Mouse (Mus musculus) forebrain, embryonic 14.5 days (tissue): ENCODE measurements around the gene Ewsr1. TPM values are rescaled to one million over a fixed set of nuclear protein-coding genes. Genes with fewer than 3 reads are reported as not detected.

Source experiments
- ATAC-seq: fragments of 200-750 bp; cut with Nextera tagmentation; 2 replicates; pipeline ENCODE4 v1.8.0; 2017; ENCODE audit warnings: mild to moderate bottlenecking, moderate library complexity
- DNase-seq: peaks from one replicate; pipeline ENCODE4 v3.0.0-alpha.2; 2015; ENCODE audit warnings: low spot score
- H3K27ac ChIP-seq: fragments of 300-500 bp; sonication (generic); 2 replicates; pipeline ENCODE4 v1.5.1; 2014; ENCODE audit warnings: low read depth, mild to moderate bottlenecking, control low read depth, low read length, moderate library complexity
- H3K27me3 ChIP-seq: fragments of 300-500 bp; sonication (generic); replicated peaks from 2 replicates; pipeline ENCODE4 v1.6.1; 2014; ENCODE audit warnings: low read length, control low read depth, mixed read lengths; ENCODE audit not compliant: control insufficient read depth, insufficient read depth
- H3K36me3 ChIP-seq: fragments of 300-500 bp; sonication (generic); 2 replicates; pipeline ENCODE4 v1.6.1; 2014; ENCODE audit warnings: low read length, control low read depth; ENCODE audit not compliant: control insufficient read depth, insufficient read depth
- H3K4me1 ChIP-seq: fragments of 300-500 bp; sonication (generic); 2 replicates; pipeline ENCODE4 v1.6.1; 2014; ENCODE audit warnings: antibody characterized with exemption, low read length, control low read depth; ENCODE audit not compliant: control insufficient read depth, insufficient read depth
- H3K4me2 ChIP-seq: fragments of 300-500 bp; sonication (generic); 2 replicates; pipeline ENCODE4 v1.6.1; 2014; ENCODE audit warnings: mild to moderate bottlenecking, control low read depth, low read length
- H3K4me3 ChIP-seq: fragments of 300-500 bp; sonication (generic); 2 replicates; pipeline ENCODE4 v1.5.1; 2014; ENCODE audit warnings: low read depth, low read length, control low read depth
- H3K9ac ChIP-seq: fragments of 300-500 bp; sonication (generic); 2 replicates; pipeline ENCODE4 v1.6.1; 2014; ENCODE audit warnings: mild to moderate bottlenecking, low read length, control low read depth, moderate library complexity
- H3K9me3 ChIP-seq: fragments of 300-500 bp; sonication (generic); replicated peaks from 2 replicates; pipeline ENCODE4 v1.6.1; 2016; ENCODE audit warnings: low read length, control low read depth, mixed read lengths; ENCODE audit not compliant: control insufficient read depth
- WGBS: fragments of 180-500 bp; shearing (Covaris S2); extraction: QIAGEN DNeasy Blood & Tissue Kit; methylation state at CpG from one replicate; pipeline ENCODE4 v1.1.7; 2014; 5-methylcytosine and 5-hydroxymethylcytosine counted together
- polyA plus RNA-seq: library from polyadenylated mRNA; unstranded; fragments of >200 nt; fragmentation: Nextera tagmentation; extraction: Ambion mirVana; gene quantifications from 2 replicates; pipeline ENCODE4 v1.2.1, GENCODE M21; 2014

Ewsr1 gene
- polyA plus RNA-seq, 1 experiment from 2014 or later: 433 TPM

DNA sequence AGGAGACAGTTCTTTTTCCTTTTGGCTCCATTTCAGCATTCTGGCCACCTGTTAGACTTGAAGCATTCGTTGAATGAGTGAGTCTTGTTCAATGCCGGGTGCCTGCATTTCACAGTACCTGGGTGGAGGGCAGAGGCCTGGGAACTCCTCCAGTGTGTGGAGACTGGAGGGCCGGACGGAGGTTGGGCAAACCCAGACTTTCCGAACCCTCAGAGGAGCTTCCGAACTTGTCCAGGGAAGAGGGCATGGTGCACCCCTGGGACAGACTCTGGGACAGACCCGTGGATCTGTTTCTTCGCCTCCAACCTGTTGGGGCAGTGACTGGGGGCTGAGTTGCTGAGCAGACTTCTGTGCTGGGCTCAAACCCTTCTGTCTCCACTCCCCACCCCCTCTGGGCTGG lies 42.0 kb downstream of the Ewsr1 start:
- peaks cover 55% of the 10 kb centered on the region for H3K27me3 ChIP-seq
- H3K9me3 ChIP-seq: no peaks in the 10 kb centered on the region
- 44% methylated on average over 8 of the region's 8 CpGs for WGBS
- peaks cover 13% of the 10 kb centered on the region for H3K4me1 ChIP-seq
- no peak overlapping the region for H3K4me2 ChIP-seq
- no peak overlapping the region for H3K9ac ChIP-seq
- ATAC-seq: no peak
- no peak overlapping the region for H3K27ac ChIP-seq
- DNase-seq: no peak
- no peaks in the 10 kb centered on the region; the same call in 1 of the 2 replicates for H3K36me3 ChIP-seq
- H3K4me3 ChIP-seq: no peak overlapping the region

DNA sequence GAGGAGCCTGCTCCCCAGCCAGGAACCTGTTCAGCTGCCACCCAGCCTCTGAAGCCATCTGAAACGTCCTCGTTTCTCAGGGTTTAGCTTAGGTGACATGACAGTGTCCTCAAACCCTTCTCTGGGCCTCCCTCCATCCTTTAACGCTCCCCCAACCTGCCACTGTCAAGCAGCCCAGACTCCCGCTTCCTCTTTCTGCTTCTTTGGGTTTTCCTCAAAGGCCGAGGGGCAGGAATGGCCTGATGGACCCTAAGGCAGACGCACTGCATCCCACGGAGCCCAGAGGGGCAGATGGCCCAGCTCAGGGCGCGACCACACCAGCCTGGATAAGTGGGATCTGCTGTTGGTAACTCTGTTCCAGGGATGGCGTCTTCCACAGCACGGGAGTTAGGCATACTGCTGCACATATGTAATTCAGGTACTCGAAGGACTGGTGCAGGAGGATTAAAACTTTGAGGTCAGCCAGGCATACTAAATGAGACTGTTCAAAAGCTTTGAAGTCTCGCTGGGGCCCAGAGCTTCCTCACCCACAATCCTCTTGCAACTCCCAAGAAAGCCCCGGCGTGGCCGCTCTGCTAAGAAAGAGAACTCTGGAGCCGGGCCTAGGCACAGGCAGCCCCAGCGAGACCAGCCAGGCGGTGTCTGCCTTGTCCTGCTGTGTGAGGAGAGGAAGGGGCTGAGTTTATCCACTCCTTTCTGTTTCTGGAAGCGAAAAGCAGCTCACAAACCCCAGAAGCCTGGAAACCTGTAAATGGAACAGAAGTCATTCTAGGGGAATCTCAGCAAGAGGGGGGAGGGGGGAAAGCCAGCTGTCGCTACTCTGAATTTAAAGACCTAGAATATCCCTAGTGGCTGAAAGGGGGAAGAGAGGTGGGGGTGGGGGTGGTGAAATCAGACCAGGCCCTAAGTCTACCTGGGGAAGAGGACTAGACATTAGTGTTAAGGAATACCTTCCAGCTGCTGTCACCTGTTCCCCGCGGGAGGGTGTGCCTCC lies 42.8 kb downstream of the Ewsr1 start:
- no peak overlapping the region for H3K9ac ChIP-seq
- peaks cover 5% of the 10 kb centered on the region for H3K4me1 ChIP-seq
- H3K4me2 ChIP-seq: no peak overlapping the region
- no peaks in the 10 kb centered on the region; the same call in 1 of the 2 replicates for H3K36me3 ChIP-seq
- H3K27ac ChIP-seq: no peak overlapping the region
- 20% methylated on average over 23 of the region's 23 CpGs for WGBS
- no peak overlapping the region for H3K4me3 ChIP-seq
- H3K9me3 ChIP-seq: no peaks in the 10 kb centered on the region
- peaks cover 47% of the 10 kb centered on the region for H3K27me3 ChIP-seq
- DNase-seq: peak; percentile 61
- no peak for ATAC-seq

DNA sequence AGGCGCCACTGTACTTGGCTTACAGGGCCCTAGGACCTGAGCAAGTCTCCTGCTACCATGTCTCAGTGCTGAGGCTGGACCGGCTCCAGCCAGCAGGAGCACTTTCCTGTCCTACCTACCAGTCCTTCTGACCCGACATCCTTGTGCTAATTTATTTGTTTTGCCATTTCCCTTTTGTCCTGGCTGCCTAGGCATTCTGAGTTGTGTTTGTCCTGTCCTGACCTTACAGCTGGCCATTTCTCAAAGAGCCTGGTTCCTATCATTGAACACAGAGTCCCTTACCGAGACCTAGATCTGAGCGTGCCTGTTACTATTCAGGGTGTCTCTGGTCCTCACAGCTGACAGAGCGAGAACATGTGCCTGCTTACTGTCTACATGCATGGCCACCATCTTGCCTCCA lies 44.2 kb downstream of the Ewsr1 start:
- Histone ChIP-seq H3K4me2 (no peak overlapping the region), H3K27me3 (peaks cover 34% of the 10 kb centered on the region), H3K27ac (no peak overlapping the region), H3K9ac (no peak overlapping the region), H3K9me3 (no peaks in the 10 kb centered on the region), H3K4me3 (no peak overlapping the region), H3K4me1 (peaks cover 5% of the 10 kb centered on the region), H3K36me3 (no peaks in the 10 kb centered on the region)
- DNase-seq: no peak
- no peak for ATAC-seq
- 69% methylated on average over 6 of the region's 6 CpGs for WGBS

DNA sequence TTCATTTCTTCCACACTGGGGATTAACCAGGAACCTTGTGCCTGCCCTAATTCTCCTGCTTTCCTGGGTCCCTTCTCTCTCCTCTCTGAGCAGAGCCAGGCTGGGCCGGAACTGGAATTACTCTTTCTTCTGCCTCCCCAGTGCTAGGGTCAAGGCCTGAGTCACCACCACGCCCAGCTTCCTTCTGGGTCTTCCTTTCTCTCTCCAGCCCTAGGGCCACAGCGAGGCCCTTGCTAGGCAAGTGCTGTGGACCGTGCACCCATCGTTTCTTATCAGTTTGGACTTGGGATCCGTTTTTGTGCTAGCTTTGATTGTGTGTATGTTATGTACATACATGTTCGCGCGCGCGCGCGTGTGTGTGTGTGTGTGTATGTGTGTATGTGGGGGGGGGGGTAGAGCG lies 44.9 kb downstream of the Ewsr1 start:
- ATAC-seq (no peak), DNase-seq (no peak)
- Histone ChIP-seq H3K27ac (no peak overlapping the region), H3K4me1 (peaks cover 5% of the 10 kb centered on the region), H3K9ac (no peak overlapping the region), H3K9me3 (no peaks in the 10 kb centered on the region), H3K4me2 (no peak overlapping the region), H3K36me3 (no peaks in the 10 kb centered on the region), H3K4me3 (no peak overlapping the region), H3K27me3 (peaks cover 26% of the 10 kb centered on the region)
- 93% methylated on average over 14 of the region's 14 CpGs for WGBS

DNA sequence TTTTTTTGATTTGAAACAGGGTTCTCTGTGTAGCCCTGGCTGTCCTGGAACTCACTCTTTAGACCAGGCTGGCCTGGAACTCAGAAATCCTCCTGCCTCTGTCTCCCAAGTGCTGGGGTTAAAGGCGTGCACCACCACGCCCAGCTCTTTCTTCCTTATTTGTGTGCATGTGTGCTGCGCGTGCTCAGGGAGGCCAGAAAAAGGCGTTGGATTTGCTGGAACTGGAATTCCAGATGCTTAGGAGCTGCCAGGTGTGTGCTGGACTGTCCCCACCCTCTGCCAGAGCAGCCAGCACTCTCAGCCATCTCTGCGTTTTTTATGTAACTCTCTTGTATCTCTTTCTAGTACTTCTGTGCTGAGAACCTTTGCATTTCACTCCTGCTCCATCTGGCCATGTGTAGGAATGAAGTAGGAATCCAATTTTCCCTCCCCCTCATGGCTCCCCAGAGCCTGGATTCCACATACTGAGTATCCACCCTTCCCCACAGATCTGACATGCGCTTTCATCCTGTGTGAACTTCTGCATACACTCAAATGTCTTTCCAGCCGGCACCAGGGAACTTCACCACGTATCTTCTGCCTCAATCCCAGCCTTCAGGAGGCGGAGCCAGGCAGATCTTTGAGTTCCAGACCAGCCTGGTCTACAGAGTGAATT lies 46.7 kb downstream of the Ewsr1 start:
- ATAC-seq: no peak
- no peak overlapping the region for H3K4me2 ChIP-seq
- no peaks in the 10 kb centered on the region for H3K9me3 ChIP-seq
- no peak overlapping the region for H3K4me3 ChIP-seq
- peaks cover 5% of the 10 kb centered on the region; the same call in 1 of the 2 replicates for H3K4me1 ChIP-seq
- no peak overlapping the region for H3K9ac ChIP-seq
- WGBS: 77% methylated on average over 10 of the region's 10 CpGs
- peaks cover 13% of the 10 kb centered on the region for H3K27me3 ChIP-seq
- no peak for DNase-seq
- H3K27ac ChIP-seq: no peak overlapping the region
- no peaks in the 10 kb centered on the region for H3K36me3 ChIP-seq

DNA sequence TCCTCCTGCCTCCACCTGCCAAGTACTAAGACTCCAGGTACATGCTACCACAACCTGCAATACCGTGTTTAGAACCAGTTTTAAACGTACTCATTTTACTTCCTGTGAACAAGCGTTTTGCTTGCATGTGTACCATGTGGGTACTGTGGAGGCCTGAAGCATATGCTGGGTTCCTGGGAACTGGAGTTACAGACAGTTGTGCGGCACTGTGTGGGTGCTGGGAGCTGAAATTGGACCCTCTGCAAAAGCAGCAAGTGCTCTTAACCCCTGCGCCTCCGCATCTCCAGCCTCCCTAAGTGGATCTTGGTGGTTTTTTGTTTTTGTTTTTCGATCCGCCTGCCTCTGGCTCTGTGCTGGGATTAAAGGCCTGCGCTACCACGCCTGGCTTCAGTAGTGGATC lies 47.4 kb downstream of the Ewsr1 start:
- no peak overlapping the region for H3K27ac ChIP-seq
- no peaks in the 10 kb centered on the region for H3K36me3 ChIP-seq
- peaks cover 6% of the 10 kb centered on the region for H3K27me3 ChIP-seq
- H3K4me1 ChIP-seq: peaks cover 4% of the 10 kb centered on the region; the same call in 1 of the 2 replicates
- H3K4me3 ChIP-seq: no peak overlapping the region
- DNase-seq: no peak
- H3K9me3 ChIP-seq: no peaks in the 10 kb centered on the region
- no peak overlapping the region for H3K9ac ChIP-seq
- ATAC-seq: no peak
- 78% methylated on average over 10 of the region's 10 CpGs for WGBS
- H3K4me2 ChIP-seq: no peak overlapping the region

DNA sequence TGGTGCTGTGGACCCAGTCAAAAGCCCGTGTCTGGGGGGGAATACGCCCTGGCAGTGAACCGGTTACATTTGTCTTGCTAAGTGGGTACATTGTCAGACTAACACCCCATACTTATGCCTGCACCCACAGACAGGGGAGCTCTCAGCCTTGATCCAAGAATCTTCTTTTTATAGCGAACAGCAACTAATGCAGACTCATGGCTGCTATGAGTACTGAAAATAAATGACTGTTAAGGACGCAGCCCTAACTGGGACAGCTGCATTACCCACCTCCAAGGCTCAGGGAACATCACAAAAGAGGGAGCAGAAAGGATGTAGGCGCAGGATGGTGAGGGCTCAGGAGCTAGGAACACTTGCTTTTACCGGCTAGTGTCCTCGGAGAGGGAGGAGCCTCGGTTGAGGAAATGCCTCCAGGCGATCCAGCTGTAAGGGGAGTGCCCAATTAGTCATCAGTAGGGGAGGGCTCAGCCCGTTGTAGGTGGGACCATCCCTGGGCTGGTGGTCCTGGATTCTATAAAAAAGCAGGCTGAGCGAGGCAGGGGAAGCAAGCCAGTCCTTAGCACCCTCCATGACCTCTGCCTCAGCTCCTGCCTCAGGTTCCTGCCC lies 52.6 kb downstream of the Ewsr1 start:
- no peak for DNase-seq
- WGBS: 45% methylated on average over 12 of the region's 12 CpGs

DNA sequence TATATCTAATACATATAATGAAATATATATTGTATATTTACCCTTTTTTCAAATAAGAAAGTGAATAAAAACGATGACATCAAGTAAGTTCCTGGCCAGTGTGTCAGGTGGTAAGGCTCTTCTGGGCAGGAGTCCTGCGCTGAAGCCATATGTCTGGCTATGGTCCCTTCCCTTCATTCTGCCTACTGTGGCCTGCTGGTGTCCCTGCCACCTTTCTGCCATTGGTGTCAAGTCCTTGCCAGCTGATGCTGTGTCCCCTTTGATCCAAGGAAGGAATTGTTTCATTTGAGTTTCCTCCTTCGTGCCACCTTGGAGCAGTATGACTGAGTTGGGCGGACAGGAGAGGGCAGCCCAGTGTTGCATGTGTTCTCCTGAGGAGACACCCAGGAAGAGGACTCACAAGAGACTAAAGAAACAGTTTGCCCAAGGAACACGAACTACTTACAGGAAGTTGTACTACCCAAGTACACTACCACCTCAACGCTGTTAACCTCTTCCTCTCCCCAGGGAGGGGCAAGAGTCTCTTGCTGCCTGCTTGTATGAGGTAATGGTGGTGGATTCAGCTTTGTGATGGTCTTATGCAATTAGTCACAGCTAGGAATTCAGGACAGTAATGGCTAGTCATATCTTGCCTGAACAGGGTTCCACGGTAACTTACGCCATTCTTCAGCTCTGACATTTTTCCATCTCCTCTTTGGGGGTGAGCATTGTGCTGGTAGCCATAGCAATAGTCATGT lies 56.3 kb downstream of the Ewsr1 start:
- ATAC-seq: no peak

More for the DNA sequence above, 52.6 kb downstream of the Ewsr1 start:
- peaks cover 18% of the 10 kb centered on the region for H3K36me3 ChIP-seq
- H3K4me1 ChIP-seq: no peaks in the 10 kb centered on the region
- H3K4me2 ChIP-seq: no peak overlapping the region
- no peaks in the 10 kb centered on the region for H3K27me3 ChIP-seq
- no peak for ATAC-seq
- no peaks in the 10 kb centered on the region for H3K9me3 ChIP-seq
- no peak overlapping the region for H3K4me3 ChIP-seq
- no peak overlapping the region for H3K9ac ChIP-seq
- H3K27ac ChIP-seq: no peak overlapping the region

More for the DNA sequence above, 56.3 kb downstream of the Ewsr1 start:
- 92% methylated on average over 8 of the region's 8 CpGs for WGBS
- no peaks in the 10 kb centered on the region for H3K27me3 ChIP-seq
- H3K36me3 ChIP-seq: peaks cover 54% of the 10 kb centered on the region
- no peak overlapping the region for H3K4me3 ChIP-seq
- no peak overlapping the region for H3K27ac ChIP-seq
- H3K9me3 ChIP-seq: no peaks in the 10 kb centered on the region
- no peak for DNase-seq
- H3K9ac ChIP-seq: no peak overlapping the region
- H3K4me2 ChIP-seq: no peak overlapping the region
- H3K4me1 ChIP-seq: no peaks in the 10 kb centered on the region
